Mouse (Mus musculus) cortical plate, adult 2 months (tissue): ENCODE data around the gene Rhbdf2.

Experiments
- CTCF ChIP-seq: fragments of 200-500 bp; IDR thresholded peaks from 2 replicates; pipeline ENCODE4 v1.5.1; 2011; ENCODE audit warnings: mild to moderate bottlenecking, control low read depth, low read length; ENCODE audit not compliant: insufficient read depth; ENCODE audit errors: extremely low read depth
- POLR2A ChIP-seq: fragments of 200-500 bp; IDR thresholded peaks from 2 replicates; pipeline ENCODE4 v1.6.1; 2011; ENCODE audit warnings: mild to moderate bottlenecking, low read length, control low read depth; ENCODE audit not compliant: insufficient read depth; ENCODE audit errors: extremely low read depth

- TF ChIP-seq CTCF (no peak), POLR2A (no peak)
These were observed 2.7 kb upstream of the Rhbdf2 start for GRCm38 (mm10) chr11:116629472-116629871.
